Mouse (Mus musculus) T-helper 17 cell (primary cell): Measurements from ENCODE around the gene Bend5.

Experiments used
- in situ Hi-C, 2 experiments: fragments of 300-600 bp; cut with MboI, MseI; formaldehyde crosslinking; loops; 1 replicate in 1 of 2; 2 replicates in 1 of 2; pipeline ENCODE4 v1.15.1; 2025; ENCODE audit warnings: high pct_unique_total_duplicates in 2 of 2

Gene Bend5

GRCm38 (mm10) chr4:111486187-111486586 lies 71.4 kb downstream of the Bend5 start:
- in situ Hi-C loops: loop anchor here in 1 of 2 experiments (10.0 kb wide), 1 partner anchor 1451 kb away; no protein-coding TSS in a partner anchor

GRCm38 (mm10) chr4:111487233-111487843 lies 72.5 kb downstream of the Bend5 start:
- in situ Hi-C loops: loop anchor here in 1 of 2 experiments (10.0 kb wide), 1 partner anchor 1453 kb away; no protein-coding TSS in a partner anchor

GRCm38 (mm10) chr4:111493750-111494404 lies 79.1 kb downstream of the Bend5 start:
- in situ Hi-C loops: no loop called here

- in situ Hi-C loops: no loop called here
Observed at GRCm38 (mm10) chr4:111495949-111496348, 81.1 kb downstream of the Bend5 start.

DNA sequence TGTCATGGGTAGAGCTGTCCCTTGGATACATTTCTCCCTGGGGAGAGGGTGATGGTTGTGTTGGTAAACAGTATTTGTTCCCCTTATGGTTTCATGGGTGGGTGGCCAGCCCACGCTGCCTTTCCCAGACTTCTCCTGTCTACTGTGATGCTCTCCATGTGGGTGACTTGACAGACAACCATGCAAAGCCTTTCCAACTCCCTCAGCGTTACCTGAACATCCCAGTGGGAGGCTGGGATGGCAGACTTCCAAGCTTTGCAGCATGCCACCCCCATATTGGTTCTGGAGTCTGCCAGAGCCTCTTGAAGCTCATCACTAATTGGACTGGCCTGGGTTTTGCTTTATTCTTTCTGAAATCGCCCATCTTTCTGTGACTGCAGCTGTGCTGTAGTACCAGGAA lies 83.9 kb downstream of the Bend5 start:
- in situ Hi-C loops: no loop called here

DNA sequence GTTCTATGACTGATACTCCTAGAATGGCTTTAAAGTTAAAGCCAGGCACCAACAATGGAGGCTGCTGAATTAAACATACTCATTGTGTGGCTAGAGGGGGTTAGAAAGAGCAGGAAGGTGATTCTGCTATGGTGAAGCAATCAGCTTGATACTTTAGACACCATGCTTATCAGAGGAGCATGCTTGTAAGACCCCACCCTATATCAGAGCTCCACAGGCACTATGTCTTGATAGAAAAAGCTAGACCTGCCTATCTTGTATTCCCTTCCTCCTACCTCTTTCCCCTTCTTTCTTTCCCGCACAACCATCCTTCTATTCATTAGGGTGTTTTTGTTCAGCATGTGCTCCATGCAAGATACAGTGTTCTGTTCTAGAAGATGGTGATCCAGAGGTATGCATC lies 86.6 kb downstream of the Bend5 start:
- in situ Hi-C loops: loop anchor here in 1 of 2 experiments (10.0 kb wide), 1 partner anchor 133 kb away; no protein-coding TSS in a partner anchor

- in situ Hi-C loops: loop anchor here in 1 of 2 experiments (10.0 kb wide), 1 partner anchor 132 kb away; no protein-coding TSS in a partner anchor
Observed at GRCm38 (mm10) chr4:111502965-111503727, 88.3 kb downstream of the Bend5 start.

GRCm38 (mm10) chr4:111504952-111505351 lies 90.1 kb downstream of the Bend5 start:
- in situ Hi-C loops: loop anchor here in 1 of 2 experiments (10.0 kb wide), 1 partner anchor 130 kb away; no protein-coding TSS in a partner anchor
